Mouse (Mus musculus) 3134 (cell line): ENCODE data around the gene Plk5.

Source experiments
- DNase-seq: peaks from one replicate; pipeline ENCODE4 v3.0.0-alpha.2; 2011; ENCODE audit warnings: low spot score; ENCODE audit not compliant: insufficient read length; ENCODE audit errors: extremely low read depth

The Plk5 gene

DNA sequence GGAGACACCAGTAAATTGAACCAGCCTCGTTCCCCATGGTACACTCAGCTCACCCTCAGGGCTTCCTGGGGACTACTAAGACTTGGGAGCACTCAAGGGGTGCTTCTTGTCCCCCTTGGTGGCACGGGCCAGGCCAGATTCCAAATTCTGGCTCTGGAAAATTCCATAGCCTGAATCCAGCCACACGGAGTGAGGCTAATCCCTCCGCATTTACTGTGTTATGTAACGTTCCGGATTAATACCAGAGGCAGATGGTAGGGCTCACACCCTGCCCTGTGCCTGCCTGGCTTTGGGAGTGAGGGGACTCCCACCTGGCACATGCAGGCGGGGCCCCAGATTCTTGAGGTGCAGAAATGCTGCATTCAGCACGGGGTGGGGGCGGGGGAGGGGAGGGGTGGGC, 828 bp upstream of the Plk5 start:
- DNase-seq = no peak

DNA sequence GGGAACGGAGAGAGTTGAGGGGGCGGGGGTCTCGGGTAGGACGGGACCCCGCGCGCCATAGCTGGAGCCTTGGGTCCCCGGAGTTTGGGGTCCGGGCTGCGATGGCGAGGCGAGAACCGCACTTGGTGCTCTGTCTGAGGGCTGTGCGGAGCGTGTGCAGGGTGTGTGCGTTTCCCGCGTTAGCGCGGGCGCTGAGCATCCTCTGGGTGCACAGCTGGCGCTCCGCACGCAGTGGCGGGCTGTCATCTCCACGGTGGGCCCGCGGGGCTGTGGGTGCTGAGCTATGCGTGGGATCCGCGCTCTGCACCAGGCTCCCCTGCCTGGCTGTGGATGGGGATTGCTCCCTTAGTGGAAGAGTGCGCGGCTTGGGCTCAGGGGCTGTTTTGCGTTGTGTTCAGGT, 478 bp downstream of the Plk5 start:
- no peak for DNase-seq

DNA sequence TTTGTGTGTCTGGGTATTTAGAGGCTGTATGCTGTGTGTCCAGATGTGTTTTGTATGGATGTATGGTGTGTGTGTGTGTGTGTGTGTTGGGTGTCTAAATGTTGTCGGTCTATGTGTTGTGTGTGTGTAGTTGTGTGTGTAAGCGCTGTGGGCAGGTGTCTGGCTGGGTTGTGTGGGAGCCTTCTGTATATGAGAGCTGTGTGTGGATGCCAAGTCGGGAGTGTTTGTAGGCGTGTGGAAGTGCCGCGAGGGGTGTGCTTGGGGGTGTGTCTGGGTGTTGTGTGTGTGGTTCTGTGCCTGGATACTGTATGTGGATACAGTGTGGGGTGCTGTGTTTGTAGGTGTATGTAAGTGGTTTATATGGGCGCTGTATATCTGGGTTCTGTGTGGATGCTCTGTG, 1.1 kb downstream of the Plk5 start:
- no peak for DNase-seq

GRCm38 (mm10) chr10:80357994-80358639, 1.9 kb downstream of the Plk5 start:
- DNase-seq = no peak

DNA sequence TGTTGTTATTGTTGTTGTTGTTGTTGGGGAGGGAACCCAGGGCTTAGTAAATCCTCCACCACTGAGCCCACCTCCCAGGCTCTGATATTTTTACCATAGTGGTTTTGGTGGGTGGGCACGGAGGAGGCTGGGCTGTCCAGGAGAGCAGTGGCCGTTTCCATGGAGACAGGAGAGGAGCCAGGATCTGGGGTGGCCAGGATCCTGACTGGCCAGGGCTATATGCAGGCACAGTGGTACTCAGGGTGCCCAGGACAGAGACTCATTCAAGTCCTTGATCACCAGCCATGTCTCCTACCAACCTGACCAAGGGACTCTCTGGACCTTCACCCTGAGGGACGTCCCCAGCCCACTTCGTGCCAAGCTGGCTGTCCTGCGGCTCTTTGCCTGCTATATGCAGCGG, 7.5 kb downstream of the Plk5 start:
- DNase-seq = no peak

- no peak for DNase-seq
Observed at GRCm38 (mm10) chr10:80365736-80366135, 9.5 kb downstream of the Plk5 start.

GRCm38 (mm10) chr10:80367954-80368353, 11.7 kb downstream of the Plk5 start:
- DNase-seq = no peak

- no peak for DNase-seq
Observed at GRCm38 (mm10) chr10:80368392-80368791, 12.1 kb downstream of the Plk5 start.

GRCm38 (mm10) chr10:80369995-80370747, 13.9 kb downstream of the Plk5 start:
- DNase-seq = no peak

DNA sequence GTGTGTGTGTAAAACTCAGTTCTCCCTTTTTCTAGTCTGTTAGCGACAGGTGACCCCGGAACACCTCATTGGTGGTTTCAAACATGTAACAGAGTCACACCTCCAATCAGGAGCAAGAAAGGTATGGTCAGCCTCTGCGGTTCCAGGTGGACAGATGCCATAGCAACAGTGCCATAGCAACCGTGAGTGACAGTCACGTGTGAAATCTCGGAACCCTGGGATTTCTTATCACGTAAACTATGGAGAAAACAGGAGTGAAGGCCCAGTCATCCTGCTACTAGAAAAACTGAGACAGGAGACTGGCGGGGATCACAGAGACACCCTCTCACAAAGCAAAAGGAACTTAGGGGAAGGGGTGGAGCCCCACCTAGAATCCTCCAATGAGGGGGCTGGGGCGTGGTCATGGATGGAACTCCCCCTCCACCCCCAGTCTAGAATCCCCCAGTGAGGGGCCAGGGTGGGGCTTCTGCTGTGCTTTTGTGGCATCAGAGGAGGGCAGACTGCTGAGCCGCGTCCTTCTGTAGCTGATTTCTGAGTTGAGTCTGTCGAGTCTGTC, 15.2 kb downstream of the Plk5 start:
- no peak for DNase-seq

GRCm38 (mm10) chr10:80371983-80372382, 15.7 kb downstream of the Plk5 start:
- no peak for DNase-seq

GRCm38 (mm10) chr10:80372706-80373105, 16.4 kb downstream of the Plk5 start:
- DNase-seq = no peak

DNA sequence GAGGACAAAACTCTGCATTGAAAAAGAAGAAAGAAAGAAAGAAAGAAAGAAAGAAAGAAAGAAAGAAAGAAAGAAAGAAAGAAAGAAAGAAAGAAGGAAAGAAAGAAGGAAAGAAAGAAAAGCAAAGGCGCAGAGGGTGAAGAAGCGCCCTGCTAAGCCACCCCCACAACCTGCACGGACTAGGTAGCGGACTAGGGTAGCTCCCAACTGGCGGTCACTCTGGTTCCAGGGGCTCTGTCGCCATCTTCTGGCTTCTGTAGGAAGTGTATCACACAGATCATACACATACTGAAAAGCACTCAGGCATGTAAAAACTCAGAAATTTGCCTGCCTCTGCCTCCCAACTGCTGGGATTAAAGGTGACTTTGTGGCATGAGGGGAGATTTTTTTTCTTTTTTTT, 17.8 kb downstream of the Plk5 start:
- DNase-seq = no peak

GRCm38 (mm10) chr10:80376160-80376559, 19.9 kb downstream of the Plk5 start:
- DNase-seq = peak; percentile 55

GRCm38 (mm10) chr10:80377716-80378115, 21.5 kb downstream of the Plk5 start:
- DNase-seq = no peak

- DNase-seq = no peak
Observed at GRCm38 (mm10) chr10:80382641-80383365, 26.5 kb downstream of the Plk5 start.

GRCm38 (mm10) chr10:80383431-80383830, 27.2 kb downstream of the Plk5 start:
- DNase-seq = no peak

- no peak for DNase-seq
Observed at GRCm38 (mm10) chr10:80384115-80384639, 27.9 kb downstream of the Plk5 start.

- DNase-seq = no peak
Observed at GRCm38 (mm10) chr10:80384709-80385108, 28.4 kb downstream of the Plk5 start.

DNA sequence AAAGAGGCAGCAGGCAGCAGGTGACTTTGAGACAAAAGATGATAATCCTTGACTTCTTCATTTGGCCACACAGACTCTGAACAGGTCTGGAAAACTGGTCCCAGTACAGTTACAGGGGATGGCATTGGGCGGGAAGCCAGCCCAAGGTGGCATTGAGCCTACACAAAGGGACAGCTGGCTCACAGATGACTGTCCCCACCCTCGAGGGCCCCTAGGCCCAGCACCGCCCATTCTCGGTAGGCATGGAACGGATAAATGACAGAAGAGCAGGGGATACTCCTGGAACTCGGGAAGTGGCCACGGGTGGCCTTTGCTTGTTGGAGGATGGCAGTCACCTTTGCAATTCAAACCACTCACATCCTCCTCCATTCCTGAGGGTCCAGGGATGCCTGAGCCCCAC, 29.1 kb downstream of the Plk5 start:
- DNase-seq = no peak
